Mouse (Mus musculus) layer of hippocampus, postnatal 25 days (tissue): Measurements from ENCODE around the gene Spock1. TPM values are rescaled to one million over a fixed set of nuclear protein-coding genes. Genes with fewer than 3 reads are reported as not detected.

Experiments used
- DNase-seq, 2 experiments: peaks; one replicate each; pipeline ENCODE4 v3.0.0; 2022; ENCODE audit warnings: mixed read lengths in 2 of 2, low spot score in 1 of 2; ENCODE audit errors: extremely low spot score in 1 of 2
- total RNA-seq, 2 experiments: library from RNA; stranded (reverse); gene quantifications; 2 replicates each; pipeline ENCODE4 v1.2.3; 2021

Gene Spock1
- total RNA-seq, 2 experiments from 2014 or later = 184 to 193 TPM

DNA sequence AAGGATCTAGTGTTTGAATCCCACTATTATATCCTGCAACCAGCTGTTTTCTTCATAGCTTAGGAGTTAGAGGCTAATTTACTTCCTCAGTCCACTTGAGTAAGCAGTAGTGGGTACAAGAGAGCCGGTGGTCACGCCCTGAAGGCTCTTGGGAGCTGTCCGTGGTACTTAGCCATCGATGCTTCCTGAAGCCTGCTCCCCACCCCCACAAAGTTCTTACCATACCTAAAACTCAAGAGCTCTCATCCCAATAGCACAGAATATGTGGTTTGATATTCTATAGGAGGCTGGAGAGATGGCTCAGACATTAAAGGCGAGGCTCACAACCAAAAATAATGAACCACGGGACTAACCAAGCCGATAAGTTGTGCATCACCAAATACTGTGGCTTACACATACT lies 40.5 kb downstream of the Spock1 start:
- DNase-seq = no peak

DNA sequence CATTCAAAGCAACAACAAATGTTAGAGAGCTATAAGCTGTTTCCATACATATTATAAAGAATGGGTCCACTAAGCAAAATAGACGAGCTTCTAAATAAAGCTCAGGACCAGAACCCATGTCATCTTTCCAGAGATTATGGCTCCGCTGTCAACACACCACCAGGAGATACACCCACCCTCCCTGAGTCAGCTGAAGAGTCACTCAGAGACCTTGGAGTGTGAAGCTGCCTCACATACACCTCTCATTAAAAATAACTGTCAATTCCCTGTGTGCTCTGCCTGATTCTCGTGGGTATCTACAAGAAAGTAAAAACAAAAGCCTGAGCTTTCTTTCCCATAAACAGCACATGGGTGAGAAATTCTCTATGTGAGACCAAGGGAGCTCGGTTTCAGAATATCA lies 43.1 kb downstream of the Spock1 start:
- no peak for DNase-seq

DNA sequence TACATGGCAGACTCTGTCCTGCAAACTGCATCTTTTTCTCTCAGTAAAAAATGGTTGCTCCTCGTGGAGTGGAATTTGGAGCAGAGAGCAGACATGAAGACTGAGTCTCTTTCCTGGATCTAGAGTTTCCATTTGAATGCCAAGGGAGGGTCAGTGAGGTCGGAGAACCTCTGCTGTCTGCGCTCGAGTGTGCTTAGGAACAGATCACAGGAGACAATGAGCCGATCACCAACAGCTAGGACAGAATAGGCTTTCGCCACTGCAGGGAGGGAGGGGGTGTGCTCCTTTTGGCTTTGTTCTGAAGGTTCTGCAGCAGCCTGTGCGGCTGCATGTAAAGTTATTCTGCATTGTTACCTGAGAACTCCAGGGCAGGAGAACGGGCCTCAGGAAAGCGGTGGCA lies 49.6 kb downstream of the Spock1 start:
- DNase-seq = no peak

DNA sequence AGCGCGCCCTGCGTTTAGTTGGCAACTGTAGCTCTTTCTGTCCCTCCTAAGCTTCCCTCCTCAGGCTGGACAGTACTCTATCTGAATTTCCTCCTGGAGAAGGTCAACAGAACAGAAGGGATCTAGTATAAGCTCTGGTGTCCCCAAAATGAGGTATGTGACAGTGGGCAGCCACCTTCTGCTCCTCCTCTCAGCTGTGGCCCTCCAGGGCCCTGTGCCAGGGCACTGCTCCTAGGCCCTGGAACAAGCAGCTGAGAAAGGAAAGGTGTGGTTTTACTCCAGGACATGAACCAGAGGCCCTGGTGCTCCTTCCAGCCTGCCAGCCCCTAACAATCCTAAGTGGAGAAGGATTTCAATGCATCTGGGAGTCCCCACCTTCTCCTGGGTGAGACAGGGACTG lies 51.1 kb downstream of the Spock1 start:
- DNase-seq = no peak

DNA sequence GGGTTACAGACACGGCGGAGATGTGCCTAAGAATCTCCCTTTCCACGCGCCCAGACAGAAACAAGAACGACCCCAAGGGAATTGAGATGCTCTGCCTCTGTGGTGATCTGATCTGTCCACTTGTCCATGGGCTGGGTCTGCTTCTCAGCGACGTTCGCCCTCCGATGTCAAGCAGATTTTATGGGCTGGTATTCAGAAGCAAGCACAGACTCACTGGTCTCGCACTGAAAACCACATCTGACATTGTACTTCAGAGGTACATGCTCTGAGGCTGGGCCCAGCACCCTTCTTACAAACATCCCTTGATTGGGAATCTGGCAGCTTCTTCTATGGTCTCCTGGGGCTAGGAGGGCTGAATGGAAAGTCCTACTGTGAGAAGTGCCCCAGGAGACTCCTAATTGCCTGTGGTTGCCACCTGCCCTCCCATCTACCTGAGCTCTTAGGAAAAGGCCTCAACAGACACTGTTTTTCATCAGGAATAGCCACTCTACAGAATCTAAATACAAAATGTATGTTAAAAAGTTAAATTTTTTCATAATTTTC lies 51.8 kb downstream of the Spock1 start:
- no peak for DNase-seq

DNA sequence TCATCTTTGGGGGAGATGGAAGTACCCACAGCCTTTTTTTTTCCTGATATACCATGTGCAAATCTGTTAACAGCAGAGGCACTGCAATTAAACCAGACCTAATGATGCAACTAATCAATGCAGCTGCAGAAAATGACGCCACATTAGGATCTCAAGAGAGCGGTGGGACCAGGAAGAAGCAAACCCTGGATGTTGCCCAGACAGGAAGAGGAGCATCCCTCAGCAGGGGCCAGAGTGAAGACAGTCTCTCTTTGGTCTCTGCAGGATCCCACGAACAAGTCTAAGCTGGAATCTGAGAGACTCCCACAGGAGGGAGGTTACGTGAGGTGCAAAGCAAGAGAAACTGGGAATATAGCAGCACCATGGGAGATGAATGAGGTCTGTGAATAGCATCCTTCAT lies 52.4 kb downstream of the Spock1 start:
- DNase-seq = no peak

DNA sequence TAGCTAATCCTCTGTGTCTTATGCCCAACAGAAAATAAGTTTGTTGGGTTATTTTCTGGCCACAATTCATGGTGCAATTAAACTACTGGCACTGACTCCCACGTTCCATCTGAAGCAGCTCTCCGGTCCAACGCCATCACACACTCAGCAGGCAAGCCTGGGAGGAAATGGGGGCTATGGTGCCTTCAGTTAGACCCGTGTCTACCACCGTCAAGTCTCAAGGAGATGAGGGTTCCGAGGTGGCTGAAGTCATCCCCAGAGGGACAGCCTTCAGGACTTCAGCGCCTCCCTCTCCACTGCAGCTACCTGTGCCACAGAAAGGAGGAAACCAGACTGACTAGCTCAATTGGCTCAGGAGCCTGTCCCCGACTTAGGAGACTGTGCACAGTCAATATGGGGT lies 53.7 kb downstream of the Spock1 start:
- no peak for DNase-seq

DNA sequence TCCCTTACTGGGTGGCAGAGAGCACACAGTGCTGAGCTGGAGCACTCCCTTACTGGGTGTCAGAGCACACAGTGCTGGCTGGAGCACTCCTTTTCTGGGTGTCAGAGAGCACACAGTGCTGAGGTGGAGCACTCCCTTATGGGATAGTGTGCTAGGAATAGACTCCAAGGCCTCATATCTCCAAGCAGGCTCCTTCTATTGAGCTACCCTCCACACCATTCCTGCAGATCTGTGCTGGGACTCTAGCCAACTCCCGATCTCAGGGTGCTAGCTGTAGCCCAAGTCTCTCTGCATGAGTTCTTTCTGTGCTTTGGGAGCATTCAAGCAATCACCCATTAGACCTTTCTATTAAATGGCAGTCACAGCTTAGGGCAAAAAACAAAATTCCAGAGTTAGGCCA lies 54.5 kb downstream of the Spock1 start:
- DNase-seq = no peak

DNA sequence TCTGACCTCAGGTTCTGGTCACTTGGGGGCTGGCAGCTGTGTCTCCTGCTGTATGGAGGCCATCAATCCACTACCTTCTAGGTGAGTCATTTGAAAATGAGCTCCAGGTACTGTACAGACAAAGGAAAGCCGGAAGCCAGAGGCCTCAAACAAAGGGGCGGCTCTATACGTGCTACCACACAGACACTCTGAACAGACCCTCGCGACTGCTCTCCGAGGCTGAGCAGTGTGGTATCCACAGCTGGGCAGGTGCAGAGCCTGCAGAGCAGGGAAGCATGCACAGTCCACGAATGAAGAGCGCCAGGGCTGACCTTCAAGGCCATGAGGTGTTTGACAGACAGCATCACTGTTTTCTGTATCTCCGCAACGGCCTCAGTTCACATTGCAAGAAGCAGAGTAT lies 55.0 kb downstream of the Spock1 start:
- DNase-seq = no peak

DNA sequence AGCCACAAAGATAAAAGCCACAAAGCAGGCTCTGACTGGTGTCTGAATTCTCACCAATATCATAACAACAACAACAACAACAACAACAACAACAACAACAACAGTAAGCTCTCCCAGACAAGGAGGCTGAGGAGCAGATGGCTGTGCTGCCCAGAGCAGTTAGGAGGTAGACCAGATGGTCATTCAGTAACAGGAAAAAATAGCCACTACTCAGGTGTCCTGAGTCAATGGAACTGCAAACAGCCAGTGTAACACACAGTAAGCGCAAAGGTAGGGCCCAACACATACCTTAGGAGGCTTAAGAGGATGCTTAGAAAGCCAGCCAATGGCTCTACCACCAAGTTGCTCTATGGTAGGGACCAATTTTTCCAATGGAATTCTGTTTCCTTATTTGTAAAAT lies 59.2 kb downstream of the Spock1 start:
- no peak for DNase-seq

DNA sequence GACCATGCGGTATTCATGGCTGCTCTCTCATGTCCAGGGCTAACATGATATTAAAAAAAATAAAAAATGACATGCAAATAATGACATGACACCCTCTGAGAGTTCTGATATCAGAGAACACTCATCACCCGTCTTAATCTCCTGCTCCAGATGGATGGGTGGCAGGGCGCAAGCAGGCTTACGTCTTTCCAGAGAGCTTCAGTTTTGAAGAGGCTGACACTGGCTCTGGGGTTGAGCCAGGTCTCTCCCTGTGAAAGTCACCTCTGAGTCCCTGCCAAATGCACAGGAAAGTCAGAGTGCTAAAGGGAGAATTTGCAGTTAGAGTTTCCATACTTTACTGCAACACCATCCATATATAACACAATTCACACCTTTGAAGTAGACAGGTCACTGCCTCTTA lies 61.0 kb downstream of the Spock1 start:
- no peak for DNase-seq

DNA sequence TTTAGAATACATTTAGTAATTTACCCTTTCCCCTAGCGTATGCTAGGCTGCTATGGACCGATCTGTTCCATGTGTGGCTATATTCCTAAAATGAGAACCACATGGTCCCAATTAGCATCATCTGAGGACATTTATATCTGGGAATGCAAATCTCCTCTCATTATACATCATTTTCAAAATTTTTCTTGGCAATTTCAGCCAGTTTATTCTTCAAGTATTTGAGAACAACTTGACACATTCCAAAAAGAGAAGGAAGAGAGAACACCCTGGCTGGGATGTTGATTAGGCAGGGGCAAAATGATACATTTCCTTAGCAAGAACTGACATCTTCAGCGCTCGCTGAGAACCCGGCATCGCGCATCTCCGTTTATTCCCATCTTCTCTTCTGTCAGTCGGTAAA lies 61.7 kb downstream of the Spock1 start:
- DNase-seq = no peak

DNA sequence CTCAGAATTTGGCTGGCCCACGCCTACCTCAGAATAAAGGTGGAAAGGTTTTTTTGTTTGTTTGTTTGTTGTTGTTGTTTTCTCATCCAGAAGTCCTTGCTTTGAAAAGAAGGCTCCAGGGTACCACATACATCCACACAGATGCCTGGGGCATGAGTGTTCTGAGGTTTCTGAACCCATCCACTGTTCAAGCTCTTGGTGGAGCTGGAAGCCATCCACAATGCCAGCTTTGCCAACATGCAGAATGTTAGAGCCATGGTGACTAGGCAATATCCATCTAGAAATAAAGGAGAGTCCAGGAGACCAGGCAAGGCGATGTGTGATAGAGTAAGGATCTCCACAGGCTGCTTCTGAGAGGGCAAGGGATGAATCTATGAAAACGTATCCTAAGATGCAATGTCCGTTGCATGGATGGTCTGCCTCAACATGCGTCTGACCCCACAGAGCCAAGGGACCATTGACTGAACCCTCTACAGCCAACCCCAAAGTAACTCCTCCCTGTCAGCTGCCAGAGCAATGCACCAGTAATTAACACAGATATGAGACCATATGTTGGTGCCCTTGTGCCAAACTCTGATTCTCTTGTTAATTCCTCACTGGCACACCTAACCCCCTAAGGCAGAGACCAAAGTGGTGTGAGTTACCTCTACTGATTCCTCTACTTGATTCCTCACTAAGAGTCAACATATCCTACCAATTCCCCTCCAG lies 66.8 kb downstream of the Spock1 start:
- no peak for DNase-seq

DNA sequence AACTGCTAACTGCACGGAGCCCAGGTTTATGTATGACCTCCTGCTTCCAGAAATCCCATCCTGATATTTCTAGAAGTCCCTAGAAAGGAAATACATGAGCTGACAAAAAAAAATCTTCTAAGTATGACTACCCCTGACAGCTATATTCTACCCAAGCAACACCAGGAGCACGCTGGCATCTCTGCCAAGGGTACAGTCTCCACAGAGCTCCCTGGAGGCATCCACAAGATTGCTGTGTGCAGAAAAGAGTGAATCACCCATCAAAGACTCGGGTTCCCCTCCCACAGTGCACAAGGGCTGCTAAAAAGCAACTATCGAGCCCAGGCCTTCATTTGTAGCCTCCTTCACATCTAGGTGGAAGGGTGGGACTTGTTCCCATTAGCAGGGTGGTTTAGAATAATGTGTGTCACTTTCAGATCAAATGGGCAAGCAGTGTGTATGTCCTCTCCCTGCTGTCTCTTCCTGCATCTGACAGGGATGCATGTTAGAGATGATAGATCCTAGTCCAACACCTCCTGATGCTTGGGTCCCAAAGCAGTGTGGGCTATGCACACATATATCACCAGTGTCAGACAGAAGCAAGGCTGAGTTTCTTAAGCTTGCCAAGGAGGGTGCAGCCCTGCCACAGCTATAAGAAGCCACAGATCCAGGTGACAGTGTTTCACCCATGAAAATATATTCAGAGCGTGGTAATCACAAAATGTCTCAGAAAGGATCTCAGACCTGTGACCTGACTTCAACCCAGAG lies 70.3 kb downstream of the Spock1 start:
- no peak for DNase-seq

DNA sequence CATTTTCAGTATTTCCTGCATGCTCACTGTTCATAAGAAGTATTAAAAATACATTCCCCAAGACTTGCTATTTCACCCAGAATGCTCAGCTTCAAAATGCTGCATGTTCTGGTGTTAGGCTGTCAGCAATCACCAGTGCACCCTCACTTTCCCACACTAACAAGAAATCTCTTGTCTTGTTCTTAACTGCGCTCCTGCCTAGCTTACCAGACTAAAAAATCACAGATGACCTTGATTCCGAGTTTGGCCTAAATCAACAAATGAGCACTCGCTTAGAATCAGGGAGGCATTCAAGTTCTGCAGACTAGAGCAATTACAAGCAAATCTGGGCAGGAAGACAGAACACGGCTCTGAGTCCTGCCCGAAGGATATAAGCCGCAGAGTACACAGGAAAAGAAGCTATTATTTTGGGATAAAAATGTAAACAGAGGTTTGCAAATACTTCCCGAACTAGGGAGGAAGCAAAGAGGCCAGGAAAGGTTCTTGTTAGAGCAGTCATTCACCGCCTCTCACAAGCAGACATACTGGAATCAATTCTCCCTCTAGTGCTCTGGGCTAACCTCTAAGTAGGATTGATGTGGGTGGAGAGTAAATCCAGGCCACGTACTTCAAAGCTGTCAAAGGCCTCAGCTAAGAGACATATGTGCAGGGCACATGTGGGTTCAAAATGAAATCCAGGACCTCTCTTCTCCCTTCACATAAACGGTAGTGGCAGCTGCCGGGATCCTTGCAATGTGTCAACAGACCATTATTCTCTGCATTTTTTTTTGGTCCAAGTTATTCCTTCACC lies 76.6 kb downstream of the Spock1 start:
- DNase-seq = no peak

DNA sequence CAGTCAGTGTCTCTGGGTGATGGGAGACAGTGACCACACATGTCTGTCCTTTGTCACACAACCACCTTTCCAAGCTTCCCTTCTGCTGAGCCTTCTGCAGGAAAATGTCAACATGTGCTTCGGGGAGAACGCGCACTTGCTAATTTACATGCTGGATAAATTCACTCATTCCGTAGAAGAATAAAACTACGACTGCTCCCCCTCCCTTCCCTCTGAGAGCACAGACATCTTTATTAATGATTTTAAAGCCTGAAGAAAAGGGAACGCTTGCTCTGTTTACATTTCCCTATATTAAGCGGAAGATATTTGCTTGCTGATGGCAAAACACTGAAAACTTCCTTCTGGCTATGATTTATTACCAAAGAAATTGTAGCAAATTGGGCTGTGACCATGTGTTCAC lies 77.2 kb downstream of the Spock1 start:
- DNase-seq = no peak

DNA sequence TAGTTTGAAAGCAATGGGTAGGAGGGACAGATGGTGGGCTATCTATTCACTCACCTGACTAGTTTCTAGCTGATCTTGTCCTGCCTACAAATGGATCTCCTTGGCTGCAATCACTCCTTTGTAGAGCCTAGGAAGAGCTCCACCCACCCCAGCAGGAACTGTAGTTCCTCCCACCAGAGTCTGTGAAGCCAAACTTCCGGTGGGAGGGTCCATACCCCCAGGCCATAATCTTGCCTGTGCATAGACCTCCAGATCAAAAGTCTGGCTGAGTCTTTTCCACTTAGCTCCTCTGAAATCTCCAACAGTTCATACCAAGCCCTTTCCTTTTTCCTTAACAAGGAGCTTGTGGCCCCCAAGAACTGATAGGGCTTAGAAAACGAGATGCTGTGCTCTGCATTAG lies 78.0 kb downstream of the Spock1 start:
- DNase-seq = no peak

DNA sequence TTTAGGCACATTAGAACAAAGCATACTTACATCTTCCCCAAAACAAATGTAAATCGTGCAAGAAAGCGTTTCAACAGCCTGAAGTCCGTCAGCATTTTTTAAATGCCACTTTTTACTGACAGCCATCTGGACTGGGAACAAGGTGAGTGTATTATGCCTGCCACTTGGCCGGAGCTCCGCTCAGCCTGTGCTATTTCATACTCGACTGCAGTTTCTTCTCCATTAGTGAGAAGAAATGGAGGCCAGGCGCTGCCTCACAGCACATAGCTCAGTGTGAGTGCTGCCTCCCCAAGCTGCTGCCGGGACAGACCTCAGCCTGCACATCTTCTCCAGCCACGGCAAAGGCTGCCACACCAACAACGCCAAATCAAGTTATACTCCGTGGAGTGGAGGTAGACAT lies 91.9 kb downstream of the Spock1 start:
- DNase-seq = no peak

DNA sequence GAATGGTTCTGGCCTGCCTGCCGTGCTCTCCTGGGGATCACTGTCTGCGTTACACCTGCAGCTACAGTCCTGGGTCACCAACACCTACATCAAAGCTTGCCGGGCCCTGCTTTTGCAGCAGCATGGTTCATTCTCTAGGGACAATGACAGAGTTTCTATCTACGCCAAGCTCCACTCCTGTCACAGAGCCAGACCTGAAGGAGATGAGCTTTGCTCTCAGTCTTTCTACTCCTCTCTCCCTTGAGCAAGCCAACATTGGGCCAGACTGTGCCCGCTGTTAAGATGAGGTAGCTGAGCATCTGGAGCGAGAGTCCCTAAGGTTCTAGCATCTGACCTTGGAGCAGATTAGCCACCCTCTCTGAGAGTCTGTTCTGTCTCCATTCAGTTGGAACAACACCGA lies 95.5 kb downstream of the Spock1 start:
- DNase-seq = no peak

DNA sequence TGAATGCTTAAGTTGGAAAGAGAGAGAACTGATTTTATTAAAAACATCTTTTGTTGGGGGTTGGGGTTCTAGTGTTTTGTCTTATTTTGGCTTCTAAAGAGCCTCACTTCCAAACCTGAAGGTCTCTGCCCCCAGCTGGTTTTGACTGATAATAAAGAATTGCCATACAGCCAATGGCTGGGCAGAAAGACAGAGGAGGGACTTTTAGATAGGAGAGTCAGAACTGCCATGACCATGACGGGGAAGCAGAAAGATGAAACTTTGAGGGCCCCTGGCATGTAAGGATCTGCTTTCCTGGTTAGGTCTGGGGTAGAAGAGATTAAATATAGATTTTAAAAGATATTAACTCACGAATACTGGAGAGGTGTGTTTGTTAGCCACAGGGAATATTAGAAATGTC lies 96.9 kb downstream of the Spock1 start:
- no peak for DNase-seq

DNA sequence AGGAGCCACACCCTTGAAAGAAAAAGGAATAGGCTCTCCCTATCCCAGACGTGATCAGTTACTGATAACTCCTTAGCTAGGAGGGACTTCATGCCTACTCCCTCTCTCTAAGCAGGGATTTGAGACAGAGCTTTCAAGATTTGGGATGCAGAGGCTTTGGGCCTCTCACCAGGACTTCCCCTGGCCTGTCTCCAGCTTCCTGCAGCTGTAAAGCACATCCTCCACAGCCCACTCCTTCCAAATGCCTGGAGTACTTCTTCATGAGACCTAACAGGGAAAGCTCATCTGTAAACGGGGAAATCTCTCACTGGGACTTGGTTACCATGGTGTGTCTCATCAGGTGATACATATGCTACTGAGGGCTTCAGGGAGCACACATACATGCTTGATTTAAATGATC lies 97.3 kb downstream of the Spock1 start:
- DNase-seq = no peak
